Mouse (Mus musculus) G1E (cell line): ENCODE measurements around the gene 9230112D13Rik. TPM values are rescaled to one million over a fixed set of nuclear protein-coding genes. Genes with fewer than 3 reads are reported as not detected.

ENCODE experiments used
- ATAC-seq: 2 replicates; pipeline ENCODE4 v1.8.0; 2016; ENCODE audit warnings: mild to moderate bottlenecking; ENCODE audit not compliant: insufficient number of reproducible peaks, poor library complexity, low FRiP score, severe bottlenecking; ENCODE audit errors: extremely low read depth
- DNase-seq: peaks from one replicate; pipeline ENCODE4 v3.0.0; 2012; ENCODE audit warnings: low spot score
- H3K27me3 ChIP-seq: 2 replicates; pipeline ENCODE4 v1.6.1; 2012; ENCODE audit warnings: mild to moderate bottlenecking, low read length, inconsistent platforms; ENCODE audit not compliant: insufficient read depth
- H3K36me3 ChIP-seq: replicated peaks from 2 replicates; pipeline ENCODE3; 2012; ENCODE audit warnings: mild to moderate bottlenecking, inconsistent platforms
- H3K4me1 ChIP-seq: 2 replicates; pipeline ENCODE4 v1.6.1; 2012; ENCODE audit warnings: low read depth, low read length, inconsistent platforms, mixed read lengths; ENCODE audit not compliant: insufficient read depth
- H3K4me3 ChIP-seq: 2 replicates; pipeline ENCODE4 v1.5.1; 2012; ENCODE audit warnings: low read depth, mild to moderate bottlenecking, inconsistent platforms, low read length, moderate library complexity, mixed read lengths
- H3K9me3 ChIP-seq: replicated peaks from 2 replicates; pipeline ENCODE4 v1.6.1; 2012; ENCODE audit warnings: inconsistent platforms
- CTCF ChIP-seq: IDR thresholded peaks from 2 replicates; pipeline ENCODE4 v1.5.1; 2012; ENCODE audit warnings: low read depth, low read length, inconsistent platforms, mixed read lengths
- GATA1 ChIP-seq: IDR thresholded peaks from 2 replicates; pipeline ENCODE4 v1.6.1; 2012; ENCODE audit warnings: borderline replicate concordance, low read length, inconsistent platforms, mixed read lengths
- GATA2 ChIP-seq: IDR thresholded peaks from 2 replicates; pipeline ENCODE4 v1.6.1; 2012; ENCODE audit warnings: low read depth, low read length, inconsistent platforms, borderline replicate concordance
- POLR2AphosphoS5 ChIP-seq: IDR thresholded peaks from 2 replicates; pipeline ENCODE4 v1.6.1; 2012; ENCODE audit warnings: low read depth, low read length, inconsistent platforms; ENCODE audit not compliant: insufficient replicate concordance
- TAL1 ChIP-seq: conservative IDR thresholded peaks from 2 replicates; pipeline ENCODE4 v1.6.1; 2012; ENCODE audit warnings: low read depth, low read length, inconsistent platforms, mixed read lengths
- polyA plus RNA-seq: library from polyadenylated mRNA; stranded (reverse); fragments of >175 nt; gene quantifications from 2 replicates; pipeline ENCODE4 v1.2.3, GENCODE M21; 2012
- total RNA-seq, 2 experiments: library from RNA; stranded (forward) in 1 of 2; stranded (reverse) in 1 of 2; fragments of 200-1000 nt in 1 of 2; fragments of >200 nt in 1 of 2; fragmentation: Nextera tagmentation in 1 of 2; gene quantifications; 2 replicates each; pipeline ENCODE4 v1.2.3; 2014 to 2017

Gene 9230112D13Rik
- total and polyA plus RNA-seq, 3 experiments = not detected

DNA sequence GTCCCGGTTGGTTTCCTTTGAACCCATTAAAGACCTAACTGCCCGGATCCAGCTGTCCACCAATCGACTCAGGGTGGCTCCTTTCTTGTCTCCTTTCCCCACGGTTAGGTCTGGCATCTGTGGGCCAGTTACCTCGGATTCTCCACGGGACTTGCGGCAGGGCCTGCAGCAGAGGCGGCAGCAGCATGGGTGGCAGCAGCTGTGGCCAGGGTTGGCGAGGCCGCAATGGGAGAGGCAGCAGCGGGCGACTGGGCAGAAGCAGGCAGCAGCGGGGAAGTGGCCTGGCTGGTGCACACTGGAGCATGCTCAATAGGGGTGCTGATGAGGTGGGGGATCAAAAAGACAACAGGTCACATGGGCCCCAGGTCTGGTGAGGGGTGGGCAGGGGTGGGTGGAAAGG lies 32.6 kb upstream of the 9230112D13Rik start:
- H3K4me3 ChIP-seq = no peak overlapping the region
- H3K36me3 ChIP-seq = no peaks in the 10 kb centered on the region
- TF ChIP-seq GATA2 (no peak), POLR2AphosphoS5 (no peak), CTCF (no peak), TAL1 (no peak), GATA1 (no peak)
- DNase-seq (no peak), ATAC-seq (no peak)
- no peaks in the 10 kb centered on the region for H3K9me3 ChIP-seq
- H3K4me1 ChIP-seq = no peaks in the 10 kb centered on the region
- peaks cover 8% of the 10 kb centered on the region; the same call in 1 of the 2 replicates for H3K27me3 ChIP-seq

- ATAC-seq (no peak), DNase-seq (no peak)
- H3K4me3 ChIP-seq = no peak overlapping the region
- no peaks in the 10 kb centered on the region for H3K36me3 ChIP-seq
- TF ChIP-seq POLR2AphosphoS5 (no peak), GATA2 (no peak), CTCF (no peak), GATA1 (no peak), TAL1 (no peak)
- H3K4me1 ChIP-seq = no peaks in the 10 kb centered on the region
- H3K27me3 ChIP-seq = peaks cover 10% of the 10 kb centered on the region; the same call in 1 of the 2 replicates
- no peaks in the 10 kb centered on the region for H3K9me3 ChIP-seq
These were observed 31.4 kb upstream of the 9230112D13Rik start for GRCm38 (mm10) chr14:34554047-34554446.

DNA sequence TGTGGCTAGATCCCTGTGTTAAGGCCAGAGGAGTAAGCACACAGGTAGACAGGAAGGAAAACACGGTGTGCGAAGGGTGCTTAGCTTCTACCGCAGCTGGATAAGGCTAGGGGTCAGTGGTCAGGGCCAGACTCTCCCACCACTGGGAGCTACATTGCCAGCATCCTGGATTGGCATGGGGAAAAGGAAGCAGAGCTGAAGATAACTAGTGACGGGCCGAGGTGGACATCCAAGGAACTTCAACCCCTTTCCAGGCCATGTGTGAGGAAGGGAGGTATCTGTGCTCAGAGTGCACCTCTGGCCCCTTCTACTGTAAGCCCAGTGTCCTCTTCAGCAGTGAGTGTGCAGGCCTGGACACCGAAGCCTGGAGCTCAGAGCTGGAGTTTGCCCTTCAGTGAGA lies 30.9 kb upstream of the 9230112D13Rik start:
- Histone ChIP-seq H3K4me1 (no peaks in the 10 kb centered on the region), H3K9me3 (no peaks in the 10 kb centered on the region), H3K4me3 (no peak overlapping the region), H3K36me3 (no peaks in the 10 kb centered on the region), H3K27me3 (peaks cover 14% of the 10 kb centered on the region; the same call in 1 of the 2 replicates)
- ATAC-seq (no peak), DNase-seq (no peak)
- TF ChIP-seq CTCF (no peak), GATA1 (no peak), GATA2 (no peak), POLR2AphosphoS5 (no peak)

DNA sequence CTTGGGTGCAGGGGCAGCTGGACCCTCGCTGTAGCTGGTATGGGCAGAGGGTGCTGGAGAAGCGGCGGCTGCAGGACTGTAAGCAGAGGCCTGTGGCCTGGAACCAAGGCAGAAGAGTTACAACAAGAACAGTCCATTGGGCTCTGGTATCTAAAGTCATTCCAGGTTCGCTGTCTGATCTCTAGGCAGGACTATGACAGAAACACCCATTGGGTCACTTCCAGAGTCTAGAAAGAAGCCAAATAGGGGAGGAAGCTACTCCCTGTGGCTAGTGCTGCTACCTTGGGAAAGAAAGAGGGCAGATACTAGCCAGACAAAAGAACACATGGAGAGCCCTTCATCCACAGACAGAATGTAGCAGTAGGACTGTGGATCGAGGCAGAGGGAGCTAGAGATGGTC lies 29.6 kb upstream of the 9230112D13Rik start:
- Histone ChIP-seq H3K9me3 (no peaks in the 10 kb centered on the region), H3K36me3 (no peaks in the 10 kb centered on the region), H3K27me3 (peaks cover 16% of the 10 kb centered on the region; the same call in 1 of the 2 replicates), H3K4me1 (no peaks in the 10 kb centered on the region), H3K4me3 (no peak overlapping the region)
- no peak for ATAC-seq
- TF ChIP-seq GATA2 = no peak
- TF ChIP-seq TAL1 = no peak
- no peak for TF ChIP-seq CTCF
- no peak for TF ChIP-seq POLR2AphosphoS5
- TF ChIP-seq GATA1 = no peak
- DNase-seq = no peak

DNA sequence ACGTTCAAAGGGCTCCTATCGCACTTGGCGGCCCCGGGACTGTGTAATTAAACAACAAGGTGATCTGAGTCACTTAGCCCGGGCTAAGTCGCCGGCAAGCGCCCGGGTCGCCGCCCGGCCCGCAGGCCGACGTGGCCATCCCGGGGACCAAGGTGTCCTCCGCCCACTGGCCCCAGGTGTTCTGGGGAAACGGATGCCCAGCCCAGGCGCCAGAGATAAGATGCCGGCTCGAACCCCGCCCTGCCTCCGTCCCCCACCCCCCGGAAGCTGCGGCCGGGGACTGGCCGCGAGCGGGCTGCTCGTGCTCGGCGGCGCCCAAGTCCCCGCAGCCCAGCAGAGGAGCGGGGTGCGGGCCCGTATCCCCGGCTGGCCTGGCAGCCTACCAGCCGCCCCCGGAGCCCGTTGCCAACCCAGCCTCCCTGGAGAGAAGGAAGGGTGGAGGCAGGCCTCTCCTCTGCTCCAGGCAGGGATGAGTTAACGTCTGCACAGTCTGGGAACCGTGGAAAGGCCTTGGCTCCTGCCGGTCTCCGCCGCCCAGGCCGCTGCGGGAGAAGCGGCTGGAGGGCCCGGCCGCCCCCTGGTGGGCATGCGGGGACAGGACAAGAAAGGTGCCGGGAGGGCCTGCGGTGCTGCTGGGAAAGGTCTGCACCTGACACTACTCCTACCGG lies 26.5 kb upstream of the 9230112D13Rik start:
- ATAC-seq = no peak

DNA sequence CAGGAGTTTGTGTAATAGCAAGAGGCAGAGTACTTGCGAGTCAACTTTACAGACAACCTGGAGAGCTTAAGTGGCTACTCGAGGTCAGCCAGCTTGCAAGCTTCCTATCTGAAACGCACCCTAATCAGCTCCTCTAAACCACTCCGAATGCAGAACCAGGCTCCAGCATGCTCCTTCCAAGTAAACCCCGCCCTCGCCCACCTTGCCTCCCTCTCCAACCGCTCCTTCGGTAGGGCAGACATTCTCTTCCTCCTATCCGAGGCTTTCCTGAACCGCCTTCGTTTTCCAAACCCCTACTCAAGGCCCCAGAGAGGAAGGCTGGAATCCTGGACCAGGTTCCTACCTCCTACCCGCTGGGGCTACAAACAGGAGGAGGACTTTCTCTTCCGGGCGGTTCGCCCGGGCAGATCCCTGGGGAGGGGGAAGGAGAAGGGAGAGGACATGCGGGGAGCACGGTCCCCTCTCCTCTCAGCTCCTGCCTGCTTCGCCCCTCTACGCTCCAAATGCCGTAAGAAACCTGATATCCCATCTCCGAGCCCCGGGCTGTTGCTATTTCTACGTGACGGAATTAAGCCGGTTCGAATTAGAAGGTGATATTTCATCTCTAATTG lies 25.9 kb upstream of the 9230112D13Rik start:
- Histone ChIP-seq H3K27me3 (peaks cover 9% of the 10 kb centered on the region; the same call in 1 of the 2 replicates), H3K9me3 (no peaks in the 10 kb centered on the region), H3K36me3 (no peaks in the 10 kb centered on the region), H3K4me1 (no peaks in the 10 kb centered on the region), H3K4me3 (no peak overlapping the region)
- DNase-seq (no peak), ATAC-seq (no peak)
- TF ChIP-seq POLR2AphosphoS5 (no peak), TAL1 (no peak), CTCF (no peak)

More for the DNA sequence above, 26.5 kb upstream of the 9230112D13Rik start:
- H3K4me3 ChIP-seq = no peak overlapping the region
- DNase-seq = peak; percentile 37
- peak; percentile 42; the same call in 1 of the 2 replicates for TF ChIP-seq CTCF
- TF ChIP-seq TAL1 = no peak
- no peaks in the 10 kb centered on the region for H3K4me1 ChIP-seq
- H3K36me3 ChIP-seq = no peaks in the 10 kb centered on the region
- no peaks in the 10 kb centered on the region for H3K9me3 ChIP-seq
- peaks cover 15% of the 10 kb centered on the region; the same call in 1 of the 2 replicates for H3K27me3 ChIP-seq
